Mouse (Mus musculus) spleen, adult 18-20 months (tissue): ENCODE results near the gene Gm20388.
A peak's percentile ranks its signal among the peaks of the same experiment; 100 is the strongest.

ENCODE experiments used
- DNase-seq, 2 experiments: peaks; one replicate each; pipeline ENCODE4 v3.0.0; 2022; ENCODE audit warnings: mixed read lengths in 2 of 2

Gm20388 gene

DNA sequence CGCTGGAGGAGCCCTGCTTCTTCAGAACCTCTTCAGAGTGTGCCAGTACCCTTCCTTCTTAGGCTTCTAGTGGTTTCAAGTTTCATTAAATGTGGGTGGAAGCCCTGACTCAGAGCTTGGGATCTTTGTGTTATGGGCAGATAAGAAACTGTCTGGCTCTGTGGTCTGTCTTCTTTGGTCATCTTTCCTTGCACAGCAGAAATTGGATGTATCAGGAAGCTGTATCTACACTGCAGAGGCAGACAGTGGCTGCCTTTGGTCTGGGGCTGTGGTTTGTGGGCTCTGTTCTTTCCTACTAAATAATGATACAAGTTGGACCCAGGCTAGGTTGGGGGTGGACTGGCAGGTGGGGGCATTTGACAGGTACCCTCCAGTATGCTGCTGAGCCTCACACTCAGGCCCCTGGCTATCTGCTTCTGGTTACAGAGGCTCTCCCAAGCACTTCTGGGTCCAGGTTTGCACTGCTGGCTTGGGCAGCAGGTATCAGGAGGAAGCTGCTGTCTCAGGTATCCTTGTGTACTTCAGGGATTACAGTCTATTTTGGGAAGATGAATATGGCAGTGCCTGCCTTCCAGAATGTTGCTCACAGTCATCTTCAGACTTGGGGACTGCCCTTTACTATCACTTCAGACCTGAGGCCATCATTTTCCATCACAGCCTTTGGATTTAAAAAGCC is 2045.3 kb downstream of the Gm20388 start:
- DNase-seq = no peak

DNA sequence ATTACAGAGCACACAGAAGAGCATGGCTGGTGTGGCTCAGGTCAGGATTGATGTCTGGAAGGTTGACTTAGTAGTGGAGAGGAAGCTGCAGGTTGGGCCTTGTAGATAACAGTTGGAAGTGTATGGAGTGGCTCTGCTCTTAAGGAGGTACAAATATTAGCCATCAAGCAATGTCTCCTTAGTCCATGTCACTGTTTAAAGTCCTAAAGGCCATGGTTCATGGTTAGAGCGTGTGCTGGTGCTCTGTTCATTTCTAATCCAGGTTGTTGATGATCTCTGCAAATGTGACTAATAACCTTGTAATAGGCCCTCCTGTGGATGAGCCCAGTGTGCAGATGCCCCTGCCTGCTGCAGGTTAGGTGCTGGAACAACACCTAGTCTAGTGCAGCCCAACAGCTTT is 2047.8 kb downstream of the Gm20388 start:
- no peak for DNase-seq

DNA sequence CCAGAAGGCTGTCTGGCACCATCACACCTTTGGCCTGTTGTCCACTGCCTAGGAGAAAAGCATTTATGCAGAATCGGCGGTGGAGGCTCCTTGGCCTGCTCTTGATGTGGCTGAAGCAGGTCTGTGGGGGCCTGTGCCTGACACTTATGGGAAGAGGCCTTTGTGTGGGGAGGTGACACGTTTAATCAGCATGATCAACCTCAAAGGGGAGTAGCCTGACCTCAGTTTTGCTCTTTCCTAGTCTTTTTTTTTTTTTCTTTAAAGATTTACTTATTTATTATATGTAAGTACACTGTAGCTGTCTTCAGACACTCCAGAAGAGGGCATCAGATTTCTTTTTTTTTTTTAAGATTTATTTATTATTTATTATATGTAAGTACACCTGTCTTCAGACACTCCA is 2052.3 kb downstream of the Gm20388 start:
- DNase-seq = no peak

DNA sequence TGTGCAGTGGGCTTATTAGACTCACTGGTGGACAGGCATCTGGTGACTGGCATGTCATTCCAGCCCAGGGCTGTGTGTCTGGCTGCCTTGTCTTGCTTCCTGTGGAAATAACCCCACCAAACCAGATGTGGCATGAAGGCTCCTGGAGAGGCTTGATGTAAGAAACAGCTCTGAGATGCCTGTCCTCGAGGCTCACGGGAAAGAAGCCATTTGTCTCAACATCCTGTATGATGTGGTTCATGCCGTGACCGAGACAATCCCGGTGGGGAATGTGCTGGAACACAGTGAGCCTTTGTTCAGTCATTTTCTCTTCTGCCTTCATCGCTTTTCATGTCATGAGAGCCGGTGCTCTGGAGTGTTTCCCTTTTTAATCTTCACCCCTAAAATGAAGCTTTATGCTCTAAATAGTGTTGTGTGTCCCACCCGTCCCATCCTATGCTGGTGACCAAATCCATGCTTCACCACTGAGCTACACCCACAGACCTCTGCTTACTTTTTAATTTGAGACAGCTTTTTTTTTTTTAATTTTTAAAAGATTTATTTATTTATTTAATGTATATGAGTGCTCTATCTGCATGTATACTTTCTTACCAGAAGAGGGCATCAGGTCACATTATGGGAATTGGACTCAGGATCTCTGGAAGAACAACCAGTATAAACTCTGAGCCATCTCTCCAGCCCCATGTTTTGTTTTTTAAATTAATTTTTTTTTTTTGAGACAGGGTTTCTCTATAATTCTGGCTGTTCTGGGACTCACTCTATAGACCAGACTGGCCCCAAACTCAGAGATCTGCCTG is 2054.3 kb downstream of the Gm20388 start:
- no peak for DNase-seq

DNA sequence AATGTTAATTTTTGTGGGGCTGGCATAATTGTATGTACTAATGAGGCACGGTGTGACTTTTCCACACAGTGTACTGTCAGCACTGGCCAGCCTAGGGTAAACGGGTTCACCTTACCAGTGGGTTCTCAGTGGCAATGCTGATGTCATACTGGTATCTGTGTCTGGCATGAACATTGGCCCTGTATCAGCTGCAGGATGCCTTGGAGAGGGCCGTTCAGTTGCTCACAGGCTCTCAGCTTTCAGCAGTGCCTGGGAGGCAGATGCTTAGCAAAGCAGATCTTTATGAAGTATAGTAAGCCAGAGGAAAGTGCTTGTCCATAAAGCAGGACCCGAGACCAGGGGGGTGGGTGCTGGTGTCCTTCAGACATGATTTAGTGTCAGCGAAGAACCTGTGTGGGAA is 2055.5 kb downstream of the Gm20388 start:
- no peak for DNase-seq

DNA sequence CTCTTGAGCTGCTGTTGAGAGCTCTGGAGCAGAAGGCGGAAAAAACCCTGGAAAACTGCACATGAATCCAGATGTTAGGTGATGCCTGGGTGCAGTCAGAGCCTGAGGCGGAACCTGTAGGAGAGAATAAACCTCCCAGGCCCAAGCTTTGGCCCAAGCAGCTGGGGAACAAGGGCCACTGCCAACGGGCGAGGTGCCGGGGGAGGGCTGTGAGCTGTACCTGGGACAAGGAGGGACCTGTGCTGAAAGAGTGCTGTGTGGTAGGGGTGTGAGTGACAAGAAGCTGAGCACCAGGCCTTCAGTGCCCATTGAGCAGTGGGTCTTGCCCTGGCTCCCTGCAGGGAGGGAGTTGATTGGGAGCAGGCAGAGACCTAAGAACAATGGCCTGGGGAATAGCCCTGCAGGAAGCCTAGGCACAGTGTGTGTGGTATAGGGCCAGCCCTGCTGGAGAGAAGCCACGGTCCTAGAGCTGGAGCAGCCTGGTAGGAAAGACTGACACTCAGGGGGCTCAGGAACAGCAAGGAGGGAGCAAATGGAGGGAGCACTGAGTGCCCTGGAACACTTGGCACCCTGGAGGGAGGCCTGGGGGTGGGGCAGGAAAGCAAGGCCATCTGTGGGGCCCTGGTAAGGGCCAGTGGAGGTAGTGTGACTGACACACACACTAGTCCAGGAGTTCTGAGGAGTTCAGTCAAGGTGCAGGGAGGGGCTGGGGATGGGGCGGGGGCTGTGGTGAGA is 2056.2 kb downstream of the Gm20388 start:
- DNase-seq = no peak

DNA sequence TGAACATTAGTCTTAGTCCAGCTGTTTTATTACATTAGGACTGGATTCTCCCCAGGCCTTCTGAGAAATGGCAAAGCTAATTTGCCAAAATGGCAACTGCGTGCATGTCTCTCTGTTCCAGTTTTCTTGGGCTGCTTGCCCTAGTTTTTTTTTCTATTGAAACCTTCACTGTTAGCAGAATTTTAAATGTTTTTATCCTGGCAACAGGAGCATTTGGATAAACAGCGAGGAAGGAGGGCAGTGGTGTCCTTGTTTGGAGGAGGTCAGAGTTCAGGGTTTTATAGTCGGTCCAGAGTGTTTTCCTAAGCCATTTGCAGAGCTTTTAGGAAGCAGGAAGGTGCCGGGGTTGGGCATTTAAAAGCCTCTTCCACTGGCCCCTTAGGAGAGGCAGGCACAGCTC is 2057.3 kb downstream of the Gm20388 start:
- no peak for DNase-seq

DNA sequence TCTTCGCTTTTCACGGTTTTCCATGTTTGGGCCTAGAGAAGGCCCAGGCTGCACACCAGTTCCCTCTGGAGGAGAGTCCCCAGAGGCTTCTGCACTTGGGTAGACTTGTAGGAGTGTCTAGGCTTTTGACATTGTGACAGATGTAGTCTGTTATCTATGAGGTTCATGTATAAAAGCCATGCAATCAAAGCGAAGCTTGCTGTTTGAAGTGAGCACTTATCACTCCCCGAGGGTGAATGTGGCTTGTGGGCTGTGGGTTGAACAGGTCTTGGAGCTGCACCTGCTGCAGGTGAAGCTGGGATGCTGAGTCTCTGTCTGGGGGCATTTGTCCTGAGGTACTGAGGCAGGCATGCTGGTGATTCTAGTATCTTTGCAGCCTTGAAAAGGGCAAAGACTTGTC is 2057.9 kb downstream of the Gm20388 start:
- no peak for DNase-seq

DNA sequence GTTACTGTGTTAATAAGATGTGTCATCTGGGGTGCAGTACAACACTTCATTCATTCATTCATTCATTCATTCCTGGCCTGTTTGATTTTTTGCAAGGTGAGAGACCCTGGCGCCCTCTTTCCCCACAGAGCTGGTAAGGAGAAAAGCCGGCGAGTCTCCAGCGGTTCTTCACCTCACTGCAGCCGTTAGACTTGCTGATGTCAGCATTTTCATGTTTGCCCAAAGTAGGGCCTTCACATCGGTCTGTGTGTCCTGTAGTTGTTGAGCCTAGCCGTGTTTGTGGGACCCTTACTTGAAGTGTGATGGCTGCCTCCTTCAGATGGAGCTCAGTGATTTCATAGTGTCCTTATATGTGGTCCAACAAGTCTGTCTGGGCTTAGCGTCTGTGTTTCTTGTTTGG is 2059.6 kb downstream of the Gm20388 start:
- DNase-seq = no peak

DNA sequence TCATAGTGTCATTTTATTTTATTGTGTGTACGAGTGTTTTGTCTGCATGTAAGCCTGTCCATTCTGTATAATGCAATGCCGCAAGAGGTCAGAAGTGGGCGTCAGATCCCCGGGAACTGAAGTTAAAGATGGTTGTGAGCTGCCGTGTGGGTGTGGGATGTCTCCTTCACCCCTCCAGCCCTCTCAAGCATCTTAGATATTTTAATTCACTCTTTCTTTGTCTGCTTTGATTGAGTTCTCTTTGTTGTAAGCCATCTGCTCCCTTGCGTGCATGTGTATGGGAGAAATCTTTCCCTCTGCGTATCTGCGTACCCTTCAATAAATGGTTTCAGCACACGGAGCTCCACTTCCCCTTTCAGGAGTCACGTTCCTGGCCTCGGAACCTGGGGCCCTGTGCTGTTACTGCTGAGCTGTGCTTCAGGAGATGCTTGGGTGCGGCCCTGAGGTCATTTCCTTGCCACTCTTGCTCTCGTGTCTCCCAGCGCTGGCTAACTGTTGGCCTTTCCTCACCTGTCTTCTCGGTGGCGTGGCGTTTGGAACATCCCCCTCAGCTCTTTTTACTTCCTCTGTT is 2060.9 kb downstream of the Gm20388 start:
- DNase-seq = no peak

DNA sequence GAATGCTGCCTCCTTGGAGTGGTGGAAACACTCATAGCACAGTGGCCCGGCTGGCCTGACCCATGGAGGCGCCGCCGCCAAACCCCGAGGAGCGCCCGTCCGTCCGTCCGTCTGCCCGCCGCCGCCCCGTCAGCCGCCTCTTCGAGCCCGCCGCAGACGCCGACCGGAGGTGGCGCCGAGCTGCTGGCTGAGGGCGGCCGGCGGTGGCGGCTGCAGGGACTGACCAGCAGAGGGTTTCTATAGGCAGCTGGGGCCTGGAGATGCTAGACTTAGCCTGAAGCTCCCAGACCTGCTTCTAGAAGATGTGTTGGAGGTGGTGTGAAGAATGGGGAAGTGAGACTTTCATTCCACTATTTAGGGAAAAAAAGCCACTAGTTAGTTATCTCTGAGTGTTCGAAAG is 2063.3 kb downstream of the Gm20388 start:
- no peak for DNase-seq

DNA sequence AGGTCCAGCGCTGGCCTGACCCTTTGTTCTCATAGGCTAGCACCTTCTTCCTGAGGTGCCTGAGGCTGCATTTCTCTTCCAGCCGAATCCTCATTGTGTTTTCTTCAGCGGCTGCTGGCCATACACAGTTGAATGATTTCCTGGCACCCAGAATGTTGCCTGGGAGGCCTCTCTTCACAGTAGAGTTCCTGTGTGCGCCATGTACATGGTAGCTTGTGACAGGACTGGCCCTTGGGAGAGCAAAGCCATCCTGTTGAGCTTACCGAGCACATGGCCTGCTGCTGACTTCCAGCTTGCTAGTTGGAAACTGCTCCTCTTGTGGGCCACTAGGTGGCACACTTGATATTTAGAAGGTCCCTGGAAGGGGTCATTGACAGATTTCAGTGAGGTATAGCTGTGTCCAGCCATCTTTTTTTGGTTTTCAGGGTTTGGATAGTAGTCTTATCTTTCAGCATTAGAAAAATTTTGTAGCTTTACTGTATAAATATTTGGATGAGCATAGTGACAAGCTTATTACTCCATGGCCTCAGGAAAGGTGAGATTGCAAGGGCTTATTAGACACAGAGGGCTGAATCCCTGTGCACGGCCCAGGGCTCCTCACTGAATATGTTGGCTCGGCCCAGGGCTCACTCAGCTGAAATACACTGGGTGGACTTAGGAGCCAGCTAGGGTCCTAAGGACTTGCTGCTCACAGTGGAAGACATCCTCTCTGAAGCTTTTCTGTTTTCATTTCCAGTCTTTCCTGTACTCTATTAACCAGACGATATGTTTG is 2067.4 kb downstream of the Gm20388 start:
- DNase-seq = peak in 1 of 2 experiments; percentile 14

DNA sequence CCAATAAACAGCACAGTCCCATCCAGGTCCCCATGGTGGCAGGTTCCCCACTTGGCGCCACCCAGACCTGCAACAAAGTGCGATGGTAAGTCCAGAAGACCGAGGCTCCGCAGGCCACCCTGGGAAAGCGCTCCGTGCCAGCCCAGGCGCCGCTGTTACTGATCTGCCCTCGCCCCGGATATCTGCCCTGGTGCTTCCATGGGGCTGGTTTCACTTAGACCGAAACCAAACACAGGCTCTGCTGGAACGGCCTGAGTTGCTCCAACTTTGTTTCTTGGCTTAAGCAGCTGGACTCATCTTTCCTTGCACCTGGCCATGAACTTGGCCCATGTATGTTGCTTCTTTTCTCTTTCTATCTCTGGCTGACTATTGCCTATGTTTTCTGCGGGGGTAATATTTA is 2068.0 kb downstream of the Gm20388 start:
- DNase-seq = no peak

DNA sequence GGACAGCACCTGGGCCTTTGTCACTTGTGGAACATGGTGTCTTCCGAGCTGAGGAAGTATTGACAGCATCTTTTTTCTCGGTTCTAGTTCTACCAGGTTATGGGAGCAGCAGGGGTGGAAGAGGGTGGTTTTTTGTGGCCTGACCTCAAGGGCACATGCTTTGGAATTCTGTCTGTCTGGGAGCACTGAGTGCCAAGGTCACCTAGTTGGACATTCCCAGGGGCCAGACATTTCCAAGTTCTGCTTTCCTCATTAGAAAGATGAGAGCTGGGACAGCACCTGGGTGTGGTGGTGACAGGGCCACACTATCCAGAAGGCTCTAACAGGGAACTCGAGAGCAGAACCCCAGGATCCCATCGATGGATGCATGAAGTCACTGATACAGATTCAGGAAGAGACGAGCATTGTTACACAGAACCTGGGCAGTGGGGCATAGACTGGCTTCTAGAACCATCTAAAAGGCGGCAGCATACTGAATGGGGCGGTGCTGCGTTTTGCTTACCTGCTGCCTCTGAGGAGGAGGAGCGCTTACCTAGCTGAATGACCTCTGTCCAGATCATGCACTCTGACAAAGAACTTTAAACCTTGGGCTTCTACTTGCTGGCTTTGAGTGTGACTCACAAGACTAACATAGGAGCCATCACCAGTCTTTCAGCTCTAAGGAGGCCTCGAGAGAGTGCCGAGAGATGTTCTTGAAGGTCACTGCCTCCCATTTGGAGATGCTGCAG is 2070.3 kb downstream of the Gm20388 start:
- DNase-seq = no peak

DNA sequence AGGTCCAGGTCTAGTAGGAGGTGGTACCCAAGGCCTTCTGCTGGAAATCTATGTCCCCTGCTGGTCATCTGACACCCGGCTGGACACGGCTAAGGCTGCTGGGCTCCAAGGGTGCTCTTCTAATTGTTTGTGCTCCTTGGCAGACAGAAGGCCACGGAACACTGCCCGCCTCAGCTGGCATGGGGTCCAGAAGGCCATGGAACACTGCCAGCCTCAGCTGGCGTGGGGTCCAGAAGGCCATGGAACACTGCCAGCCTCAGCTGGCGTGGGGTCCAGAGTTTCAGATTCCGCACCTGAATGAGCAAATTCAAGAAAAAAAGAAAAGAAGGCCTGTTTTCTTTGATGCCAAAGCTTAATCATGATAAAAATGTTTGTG is 2070.9 kb downstream of the Gm20388 start:
- DNase-seq = no peak

DNA sequence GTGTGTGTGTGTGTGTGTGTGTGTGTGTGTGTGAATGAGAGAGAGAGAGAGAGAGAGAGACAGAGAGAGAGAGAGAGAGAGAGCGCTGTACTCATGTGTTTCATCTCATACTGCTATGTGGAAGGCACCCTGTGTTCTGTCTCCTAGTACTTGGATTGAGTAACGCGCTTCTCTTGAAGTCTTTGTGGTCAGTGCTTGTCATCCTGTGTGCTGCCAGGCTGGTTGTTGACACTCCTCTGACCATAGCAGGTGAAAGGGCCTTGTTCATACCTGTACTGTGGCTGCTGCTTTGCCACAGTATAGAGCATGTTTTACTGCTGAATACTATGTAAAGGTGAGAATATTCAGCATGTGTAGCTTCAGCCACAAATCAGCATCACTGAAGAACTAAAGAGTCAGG is 2075.0 kb downstream of the Gm20388 start:
- DNase-seq = no peak

DNA sequence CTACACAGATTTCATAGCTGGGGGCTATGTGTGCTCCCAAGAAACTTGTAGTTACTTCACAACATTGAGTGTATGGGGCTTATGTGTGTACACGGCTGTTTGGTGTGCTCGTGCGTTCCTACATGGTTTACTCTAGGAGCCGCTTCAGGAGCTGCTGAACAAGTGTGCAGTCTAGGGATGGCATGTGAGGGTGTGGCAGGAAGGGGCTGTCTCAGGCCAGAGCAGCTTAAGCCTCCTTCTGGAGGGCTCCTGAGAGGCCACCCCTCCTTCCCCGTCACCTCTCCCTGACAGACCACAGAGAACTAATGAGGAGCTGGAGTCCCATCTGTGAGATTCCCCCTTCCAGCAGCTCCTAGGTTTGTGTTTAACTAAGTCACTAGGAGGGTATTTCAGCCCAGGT is 2077.3 kb downstream of the Gm20388 start:
- no peak for DNase-seq

DNA sequence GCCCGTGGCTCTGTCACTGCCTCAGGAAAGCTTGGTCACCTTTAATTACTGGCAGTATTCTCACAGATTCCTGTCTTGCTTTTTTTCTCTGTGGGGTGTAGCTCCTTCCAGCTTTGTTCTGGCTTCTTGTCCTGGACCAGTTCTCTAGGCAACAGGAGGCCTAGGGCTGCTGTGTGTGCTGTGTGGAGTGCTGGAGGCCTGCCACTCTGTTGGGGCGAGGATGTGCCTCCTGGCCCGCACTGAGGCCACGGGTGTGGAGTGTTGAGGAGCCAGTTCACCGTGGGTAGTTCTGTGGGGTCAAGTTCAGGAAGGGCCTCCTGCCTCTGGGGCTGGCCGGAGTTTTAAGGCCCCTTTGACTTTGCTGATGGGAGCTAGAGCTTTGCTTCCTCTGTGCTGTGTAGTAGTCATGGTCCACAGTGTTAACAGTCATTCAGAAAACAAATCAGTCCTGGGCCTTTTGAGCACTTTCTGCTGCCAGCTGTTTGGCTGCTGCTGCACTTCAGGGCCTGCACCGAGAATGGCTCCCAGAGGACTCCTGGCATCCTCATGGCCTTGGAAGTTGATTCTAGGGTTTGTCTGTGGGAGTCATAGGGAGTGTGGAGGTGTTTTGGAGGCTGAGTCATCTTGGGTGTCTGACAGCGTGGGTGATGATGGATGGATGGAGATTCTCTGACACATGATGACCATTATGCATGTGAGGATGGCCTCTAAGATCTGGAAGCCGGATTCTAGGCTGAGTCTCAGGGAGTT is 2080.0 kb downstream of the Gm20388 start:
- no peak for DNase-seq

DNA sequence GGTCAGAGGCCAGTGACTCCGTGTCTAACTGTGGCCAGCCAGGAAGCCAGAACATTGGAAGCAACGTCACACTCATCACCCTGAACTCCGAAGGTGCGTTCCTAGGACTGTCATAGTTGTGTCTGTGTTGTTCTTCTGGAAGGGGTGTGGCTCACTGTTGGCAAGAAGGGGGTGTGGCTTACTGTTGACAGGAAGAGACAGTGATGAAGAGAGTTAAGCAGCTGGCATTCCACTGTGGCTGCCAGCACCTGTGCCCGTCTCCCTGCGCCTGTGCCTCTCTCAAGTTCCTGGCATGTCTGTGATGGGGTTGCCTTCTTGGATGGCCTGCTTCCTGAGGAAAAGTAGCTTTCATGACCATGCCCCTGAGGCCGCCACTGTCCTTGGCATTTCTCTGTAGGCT is 2081.0 kb downstream of the Gm20388 start:
- no peak for DNase-seq

DNA sequence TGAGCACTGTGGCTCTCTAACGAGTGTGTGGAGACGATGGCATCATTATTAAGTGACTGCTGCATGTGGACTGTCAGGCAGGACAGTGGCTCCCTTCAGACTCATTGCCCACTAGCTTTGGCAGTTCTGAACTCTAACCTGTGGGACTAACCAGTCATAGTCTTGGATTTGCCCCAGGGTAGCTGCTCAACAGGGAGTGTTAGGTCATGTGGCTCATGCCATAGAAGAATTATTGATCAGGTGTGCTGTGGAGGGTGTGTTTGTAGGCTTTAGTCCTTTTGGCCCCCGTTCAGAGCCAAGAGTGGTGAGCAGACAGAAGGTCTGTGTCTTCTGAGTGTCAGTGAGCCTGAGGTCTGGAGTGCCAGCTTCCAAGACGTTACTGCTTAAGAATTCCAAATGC is 2082.3 kb downstream of the Gm20388 start:
- no peak for DNase-seq

DNA sequence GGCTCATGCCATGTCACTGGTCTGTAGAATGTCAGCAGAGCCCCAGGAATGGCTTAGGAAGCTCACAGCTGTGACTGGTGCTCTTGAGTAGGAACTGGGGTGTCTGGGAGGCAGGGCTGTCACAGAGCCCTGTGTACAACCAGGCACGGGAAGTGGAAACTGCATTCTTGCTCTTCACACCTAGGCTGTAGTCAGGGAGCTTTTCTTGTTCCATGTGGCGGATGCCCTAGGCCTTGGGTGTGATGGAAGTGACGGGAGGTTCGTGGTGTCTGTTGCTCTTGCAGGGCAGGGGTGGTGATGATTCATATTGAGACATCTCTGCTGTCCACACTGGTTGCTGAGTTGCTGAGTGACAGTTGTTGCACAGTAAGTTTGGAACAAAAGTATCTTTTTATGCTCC is 2084.5 kb downstream of the Gm20388 start:
- DNase-seq = no peak
